Mouse (Mus musculus) E14TG2a.4 (cell line): ENCODE results near the gene Mbd5.

Source experiments
- CTCF ChIP-seq: conservative IDR thresholded peaks from 2 replicates; pipeline ENCODE4 v1.5.1; 2014; ENCODE audit warnings: low read length
- POU5F1 ChIP-seq: IDR thresholded peaks from 2 replicates; pipeline ENCODE4 v1.6.1; 2014; ENCODE audit warnings: low read length, borderline replicate concordance

- TF ChIP-seq CTCF = no peak
- no peak for TF ChIP-seq POU5F1
These were observed 401.5 kb downstream of the Mbd5 start for GRCm38 (mm10) chr2:49350852-49351251.
